Mouse (Mus musculus) CH12.LX (cell line): ENCODE measurements around the gene Igdcc4. TPM values are rescaled to one million over a fixed set of nuclear protein-coding genes. Genes with fewer than 3 reads are reported as not detected.

Experiments used
- DNase-seq: peaks from one replicate; pipeline ENCODE4 v3.0.0-alpha.2; 2013; ENCODE audit errors: extremely low read depth
- H3K27ac ChIP-seq: 2 replicates; pipeline ENCODE4 v1.5.1; 2012; ENCODE audit warnings: low read depth, mild to moderate bottlenecking, control low read depth, moderate library complexity; ENCODE audit not compliant: insufficient read depth
- H3K27me3 ChIP-seq: replicated peaks from 2 replicates; pipeline ENCODE3; 2012; ENCODE audit warnings: inconsistent platforms
- H3K36me3 ChIP-seq, 2 experiments: replicated peaks in 1 of 2; 2 replicates each; pipeline versions ENCODE3 to v1.6.1; 2012; ENCODE audit warnings: inconsistent platforms in 1 of 2, low read length in 1 of 2, mild to moderate bottlenecking in 1 of 2, mixed read lengths in 1 of 2, moderate library complexity in 1 of 2; ENCODE audit not compliant: control insufficient read depth in 1 of 2, insufficient read depth in 1 of 2
- H3K4me1 ChIP-seq, 2 experiments: 2 replicates each; pipeline ENCODE4 v1.6.1; 2012; ENCODE audit warnings: inconsistent platforms in 1 of 2, moderate library complexity in 1 of 2; ENCODE audit not compliant: insufficient read depth in 2 of 2, control insufficient read depth in 1 of 2
- H3K4me2 ChIP-seq: 2 replicates; pipeline ENCODE4 v1.6.1; 2012; ENCODE audit warnings: low read depth, mild to moderate bottlenecking, control low read depth; ENCODE audit not compliant: poor library complexity, insufficient read depth, severe bottlenecking
- H3K4me3 ChIP-seq, 3 experiments: fragments of 150-350 bp in 1 of 3; sonication (generic) in 1 of 3; replicated peaks in 1 of 3; 2 replicates each; pipeline versions ENCODE3 to v1.5.1; 2011 to 2012; ENCODE audit warnings: low read depth in 2 of 3, low read length in 2 of 3, mild to moderate bottlenecking in 2 of 3, moderate library complexity in 2 of 3, control low read depth in 1 of 3, improper control_type of control experiment in 1 of 3, inconsistent platforms in 1 of 3, mixed read lengths in 1 of 3; ENCODE audit not compliant: poor library complexity in 1 of 3
- H3K79me2 ChIP-seq: replicated peaks from 2 replicates; pipeline ENCODE4 v1.6.1; 2012; ENCODE audit warnings: mild to moderate bottlenecking, moderate library complexity; ENCODE audit not compliant: control insufficient read depth, poor library complexity, insufficient read depth, severe bottlenecking; ENCODE audit errors: extremely low read depth
- H3K9ac ChIP-seq: 2 replicates; pipeline ENCODE4 v1.6.1; 2012; ENCODE audit warnings: low read depth, mild to moderate bottlenecking, control low read depth, moderate library complexity; ENCODE audit not compliant: insufficient read depth
- H3K9me3 ChIP-seq: replicated peaks from 2 replicates; pipeline ENCODE3; 2012; ENCODE audit warnings: low read length, inconsistent platforms, mixed read lengths
- BHLHE40 ChIP-seq: IDR thresholded peaks from 2 replicates; pipeline ENCODE4 v1.6.1; 2011; ENCODE audit warnings: mild to moderate bottlenecking, low read depth, low read length, improper control_type of control experiment
- CTCF ChIP-seq, 2 experiments: IDR thresholded peaks in 1 of 2; conservative IDR thresholded peaks in 1 of 2; 2 replicates each; pipeline ENCODE4 v1.5.1; 2011 to 2012; ENCODE audit warnings: low read depth in 2 of 2, low read length in 2 of 2, improper control_type of control experiment in 1 of 2, inconsistent platforms in 1 of 2, mild to moderate bottlenecking in 1 of 2, moderate library complexity in 1 of 2
- EP300 ChIP-seq: IDR thresholded peaks from 2 replicates; pipeline ENCODE4 v1.6.1; 2011; ENCODE audit warnings: low read length, improper control_type of control experiment
- IRF4 ChIP-seq: IDR thresholded peaks from 2 replicates; pipeline ENCODE4 v1.6.1; 2014; ENCODE audit warnings: low read depth, mild to moderate bottlenecking, inconsistent platforms, low read length, improper control_type of control experiment
- MAZ ChIP-seq: IDR thresholded peaks from 2 replicates; pipeline ENCODE4 v1.6.1; 2012; ENCODE audit warnings: low read depth, mild to moderate bottlenecking, inconsistent platforms, low read length, improper control_type of control experiment, moderate library complexity
- MXI1 ChIP-seq: IDR thresholded peaks from 2 replicates; pipeline ENCODE4 v1.6.1; 2011; ENCODE audit warnings: mild to moderate bottlenecking, low read depth, low read length, improper control_type of control experiment
- MYC ChIP-seq: IDR thresholded peaks from 2 replicates; pipeline ENCODE4 v1.6.1; 2011; ENCODE audit warnings: low read depth, mild to moderate bottlenecking, improper control_type of control experiment, low read length
- NELFE ChIP-seq: IDR thresholded peaks from 2 replicates; pipeline ENCODE4 v1.6.1; 2011; ENCODE audit warnings: low read depth, low read length, improper control_type of control experiment
- RAD21 ChIP-seq: IDR thresholded peaks from 2 replicates; pipeline ENCODE4 v1.6.1; 2011; ENCODE audit warnings: low read depth, mild to moderate bottlenecking, low read length, improper control_type of control experiment, moderate library complexity
- UBTF ChIP-seq: IDR thresholded peaks from 2 replicates; pipeline ENCODE4 v1.6.1; 2012; ENCODE audit warnings: low read depth, mild to moderate bottlenecking, inconsistent platforms, low read length, improper control_type of control experiment, moderate library complexity
- USF1 ChIP-seq: IDR thresholded peaks from 2 replicates; pipeline ENCODE4 v1.6.1; 2014; ENCODE audit warnings: low read depth, mild to moderate bottlenecking, inconsistent platforms, low read length, improper control_type of control experiment
- USF2 ChIP-seq: conservative IDR thresholded peaks from 2 replicates; pipeline ENCODE4 v1.6.1; 2011; ENCODE audit warnings: low read depth, low read length, improper control_type of control experiment
- ZKSCAN1 ChIP-seq: IDR thresholded peaks from 2 replicates; pipeline ENCODE4 v1.6.1; 2012; ENCODE audit warnings: low read depth, inconsistent platforms, low read length, improper control_type of control experiment, borderline replicate concordance
- dilution Hi-C: fragments of 300-500 bp; cut with MboI; formaldehyde crosslinking; loops from 2 replicates; pipeline ENCODE4 v1.14.3; 2020; ENCODE audit warnings: low sequenced_read_pairs; ENCODE audit not compliant: extremely low pct_unique_long_range_greater_than_20kb, extremely low pct_ligation_motif_present
- in situ Hi-C: fragments of 300-500 bp; cut with MboI; formaldehyde crosslinking; loops from 3 replicates; pipeline ENCODE4 v1.14.3; 2019; ENCODE audit warnings: low sequenced_read_pairs, low pct_ligation_motif_present, low pct_unique_long_range_greater_than_20kb, mixed read lengths
- polyA plus RNA-seq: library from polyadenylated mRNA; unstranded; fragments of >175 nt; gene quantifications from 2 replicates; pipeline ENCODE4 v1.2.1, GENCODE M21; 2012; ENCODE audit warnings: low read depth; ENCODE audit not compliant: insufficient read length
- total RNA-seq, 2 experiments: library from RNA; depleted of rRNA; stranded (reverse); fragments of 300-350 nt in 1 of 2; fragments of >200 nt in 1 of 2; gene quantifications; 2 replicates each; pipeline ENCODE4 v1.2.3; 2012 to 2014

The Igdcc4 gene
- total and polyA plus RNA-seq, 3 experiments: 0.13 to 0.23 TPM; not detected in 1

- TF ChIP-seq USF1: no peak
- TF ChIP-seq MXI1: no peak
- no peak for TF ChIP-seq RAD21
- TF ChIP-seq USF2: no peak
- no peak for TF ChIP-seq IRF4
- no peak for TF ChIP-seq MYC
- TF ChIP-seq MAZ: no peak
- TF ChIP-seq CTCF (conservative IDR thresholded peaks at IDR 0.05 in 1 of 2, IDR thresholded peaks at IDR 0.05 in 1 of 2; ENCODE audit: low read depth in 2 of 2, low read length in 2 of 2): no peak
- TF ChIP-seq ZKSCAN1: no peak
- H3K4me3 ChIP-seq: no peak overlapping the region
- H3K36me3 ChIP-seq: no peaks in the 10 kb centered on the region
- no peaks in the 10 kb centered on the region for H3K79me2 ChIP-seq
- H3K4me2 ChIP-seq: no peak overlapping the region
- H3K27me3 ChIP-seq: peaks cover 67% of the 10 kb centered on the region
- no peak for DNase-seq
- H3K9ac ChIP-seq: no peak overlapping the region
- peaks cover 4% of the 10 kb centered on the region for H3K9me3 ChIP-seq
- in situ Hi-C loops: no loop called here
- dilution Hi-C loops: no loop called here
- H3K4me1 ChIP-seq: peaks cover 0 to 12% of the 10 kb centered on the region in 2 experiments; a peak in 3 of 4 replicates
- H3K27ac ChIP-seq: no peak overlapping the region
Observed at GRCm38 (mm10) chr9:65161188-65161587, 59.9 kb downstream of the Igdcc4 start.

- Histone ChIP-seq H3K36me3 (no peaks in the 10 kb centered on the region), H3K9me3 (peaks cover 4% of the 10 kb centered on the region), H3K4me1 (peaks cover 0 to 5% of the 10 kb centered on the region in 2 experiments; a peak in 3 of 4 replicates), H3K79me2 (no peaks in the 10 kb centered on the region), H3K4me2 (no peak overlapping the region), H3K4me3 (no peak overlapping the region), H3K27ac (no peak overlapping the region), H3K27me3 (peaks cover 66% of the 10 kb centered on the region), H3K9ac (no peak overlapping the region)
- in situ Hi-C loops (no loop called here), dilution Hi-C loops (no loop called here)
- TF ChIP-seq MYC (no peak), EP300 (no peak)
- no peak for DNase-seq
Observed at GRCm38 (mm10) chr9:65161881-65162280, 60.6 kb downstream of the Igdcc4 start.

GRCm38 (mm10) chr9:65162711-65163639 is 61.7 kb downstream of the Igdcc4 start:
- H3K27me3 ChIP-seq: peaks cover 57% of the 10 kb centered on the region
- no peaks in the 10 kb centered on the region for H3K79me2 ChIP-seq
- no peak for TF ChIP-seq UBTF
- no peak for TF ChIP-seq BHLHE40
- no peak for TF ChIP-seq USF1
- TF ChIP-seq NELFE: no peak
- no peak for TF ChIP-seq IRF4
- H3K9me3 ChIP-seq: peaks cover 4% of the 10 kb centered on the region
- no peak for DNase-seq
- no peak overlapping the region for H3K4me3 ChIP-seq
- in situ Hi-C loops: no loop called here
- H3K27ac ChIP-seq: no peak overlapping the region
- no peaks in the 10 kb centered on the region for H3K36me3 ChIP-seq
- H3K9ac ChIP-seq: no peak overlapping the region
- dilution Hi-C loops: no loop called here
- no peak overlapping the region for H3K4me2 ChIP-seq
- H3K4me1 ChIP-seq: no peaks in the 10 kb centered on the region; a peak in 1 of 4 replicates
